Mouse (Mus musculus) mesoderm, embryonic 11.5 days (tissue): Measurements from ENCODE around the gene Insm1.
A peak's percentile ranks its signal among the peaks of the same experiment; 100 is the strongest.

ENCODE experiments used
- DNase-seq: peaks from one replicate; pipeline ENCODE4 v3.0.0-alpha.2; 2012; ENCODE audit warnings: low read depth, low spot score

The Insm1 gene

DNA sequence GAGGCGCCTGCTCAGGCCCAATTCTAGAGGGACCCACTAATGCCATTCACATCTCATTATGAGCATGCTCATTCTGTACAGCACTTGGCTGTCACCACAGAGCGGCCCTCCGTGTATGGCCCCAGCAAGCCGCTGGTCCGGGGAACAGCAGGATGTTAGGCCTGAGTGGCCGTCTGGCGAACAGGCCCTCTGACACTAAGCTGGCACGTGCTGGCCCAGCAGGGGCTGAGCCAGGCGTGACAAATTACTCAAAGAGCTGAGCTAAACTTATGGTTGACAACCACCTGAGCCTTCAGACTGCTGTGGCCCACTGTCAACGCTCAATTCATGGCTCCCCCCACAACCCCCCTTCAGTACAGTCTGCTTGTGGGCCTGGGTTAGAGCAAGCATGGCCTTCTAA lies 40.5 kb downstream of the Insm1 start:
- DNase-seq = peak; percentile 69

DNA sequence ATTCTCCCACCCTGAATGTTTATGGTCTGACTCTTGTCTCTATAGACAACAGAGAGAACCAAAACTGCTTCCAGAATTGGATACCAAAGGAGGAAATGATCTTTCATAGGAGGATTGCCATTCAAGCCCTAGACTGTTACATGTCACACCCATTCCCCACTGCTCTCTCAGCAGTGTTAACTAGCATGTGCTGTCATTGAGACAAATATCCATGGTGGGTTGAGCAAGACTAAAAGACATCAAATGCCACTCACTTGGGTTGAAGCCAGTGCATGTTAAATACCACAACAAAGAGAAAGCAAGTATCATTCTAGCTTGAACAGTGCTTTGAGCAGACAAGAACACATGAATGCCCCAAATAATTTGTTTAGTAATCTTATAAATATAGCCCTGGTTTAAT lies 41.2 kb downstream of the Insm1 start:
- DNase-seq = no peak

DNA sequence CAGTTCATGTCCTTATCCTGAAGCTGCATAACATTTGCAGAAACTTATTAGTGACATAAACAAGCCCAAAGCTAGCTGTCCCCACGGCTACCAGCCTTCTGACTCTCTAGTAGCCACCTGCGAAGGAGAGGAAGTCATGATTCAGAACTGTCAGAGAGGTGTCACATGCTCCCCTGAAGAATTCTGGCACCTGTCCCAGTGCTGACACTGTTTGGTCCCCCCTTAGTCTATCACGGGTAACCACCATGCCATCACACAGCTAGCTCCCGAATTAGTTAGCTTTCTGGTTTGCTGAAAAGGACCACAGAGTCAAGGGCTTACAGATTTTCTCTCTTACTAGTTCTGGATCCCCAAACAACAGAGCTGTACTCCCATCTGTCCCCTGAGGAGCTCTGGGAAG lies 43.3 kb downstream of the Insm1 start:
- DNase-seq = no peak

DNA sequence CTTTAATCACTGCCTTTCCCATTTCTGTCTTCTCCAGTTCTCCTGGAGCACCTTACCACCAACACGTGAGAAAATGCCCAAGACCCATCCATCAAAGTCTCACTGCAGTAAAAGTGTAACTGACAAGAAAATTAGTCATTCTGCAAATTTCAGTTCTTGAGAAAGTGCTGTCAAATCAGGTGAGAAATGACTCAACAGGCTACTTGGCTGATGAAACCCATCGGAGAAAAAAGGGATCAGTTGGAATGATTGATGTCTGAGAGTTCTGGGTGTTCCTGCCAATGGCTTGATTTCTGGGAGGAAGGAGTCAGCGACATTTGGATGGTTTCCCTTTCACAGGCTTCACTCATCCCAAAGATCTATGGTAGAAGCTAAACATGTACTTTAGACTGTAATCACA lies 44.8 kb downstream of the Insm1 start:
- no peak for DNase-seq
